Mouse (Mus musculus) gastrocnemius, postnatal 10 days (tissue): ENCODE measurements around the gene Rffl. TPM values are rescaled to one million over a fixed set of nuclear protein-coding genes. Genes with fewer than 3 reads are reported as not detected.

Source experiments
- DNase-seq: peaks from one replicate; pipeline ENCODE4 v3.0.0; 2021; ENCODE audit warnings: mixed read lengths
- total RNA-seq, 2 experiments: library from RNA; stranded (reverse); gene quantifications; 2 replicates each; pipeline ENCODE4 v1.2.3; 2021

Gene Rffl
- total RNA-seq, 2 experiments from 2014 or later, result 5.5 to 7.6 TPM

- DNase-seq, result no peak
These were observed 106.5 kb downstream of the Rffl start for GRCm38 (mm10) chr11:82764438-82764924.

GRCm38 (mm10) chr11:82763742-82764437 is 107.1 kb downstream of the Rffl start, which contains the start of the genes Cct6b and Zfp830:
Gene Cct6b, minus strand, starts transcription at chr11:82764321.
Gene Zfp830, plus strand, starts transcription at chr11:82764345.
- DNase-seq, result peak; percentile 95

DNA sequence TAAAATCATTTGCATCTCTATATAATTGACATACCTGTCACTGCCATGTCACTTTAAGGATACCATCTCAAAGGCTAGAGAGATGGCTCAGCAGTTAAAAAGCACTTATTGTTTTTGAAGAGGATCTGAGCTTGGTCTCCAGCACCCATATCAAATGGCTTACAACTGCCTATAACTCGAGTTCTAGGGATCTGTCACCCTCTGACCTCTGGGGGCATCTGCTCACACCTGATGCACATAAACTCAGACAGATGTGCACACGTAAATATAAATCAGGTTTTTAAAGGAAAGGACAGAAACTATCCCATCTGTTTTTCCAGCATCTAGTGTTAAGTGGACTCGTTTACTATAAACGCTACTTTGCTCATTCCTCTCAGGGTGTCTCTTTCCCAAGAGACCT is 107.7 kb downstream of the Rffl start:
- DNase-seq, result no peak

- DNase-seq, result no peak
These were observed 108.7 kb downstream of the Rffl start for GRCm38 (mm10) chr11:82762286-82762829.

DNA sequence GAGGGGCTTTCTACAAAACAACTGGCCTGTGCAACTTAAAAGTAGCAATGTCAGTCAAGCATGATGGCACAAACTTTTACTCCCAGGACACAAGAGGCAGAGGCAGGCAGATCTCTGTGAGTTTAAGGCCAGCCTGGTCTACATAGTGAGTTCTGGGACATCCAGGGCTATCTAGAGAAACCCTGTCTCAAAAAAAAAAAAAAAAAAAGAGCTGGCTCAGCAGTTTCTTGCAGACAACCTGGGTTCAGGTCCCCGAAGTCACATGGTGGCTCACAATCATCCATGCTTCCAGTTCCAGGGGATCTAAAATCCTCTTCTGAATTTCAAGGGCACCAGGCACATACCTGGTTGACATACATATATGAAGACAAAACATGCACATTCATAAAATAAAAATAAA is 115.1 kb downstream of the Rffl start:
- DNase-seq, result no peak

Other genes starting within 250 kb of the Rffl start
- under 1 TPM; 0.18 to 0.33 TPM for gene Cct6b, start 106.9 kb downstream of the Rffl start, total RNA-seq
- 10 to 100 TPM; 13.7 to 15.2 TPM for gene Zfp830, start 106.9 kb downstream of the Rffl start, total RNA-seq
- gene Lig3, start 90.1 kb downstream of the Rffl start, total RNA-seq, result 10 to 100 TPM; 16.5 to 18.5 TPM
- 1 to 10 TPM; 5.4 to 8.0 TPM for gene Rad51d, start 19.4 kb upstream of the Rffl start, total RNA-seq
- gene Fndc8, start 20.9 kb upstream of the Rffl start, total RNA-seq, result not detected
- gene Nle1, start 37.2 kb upstream of the Rffl start, total RNA-seq, result 10 to 100 TPM; 11.1 to 18.7 TPM
- 100 to 1,000 TPM; 101 to 115 TPM for gene Unc45b, start 39.3 kb upstream of the Rffl start, total RNA-seq
- gene Slfn5, start 80.1 kb upstream of the Rffl start, total RNA-seq, result 10 to 100 TPM; 29.9 to 35.5 TPM
- 1 to 10 TPM; 2.9 to 4.0 TPM for gene Slfn9, start 120.6 kb upstream of the Rffl start, total RNA-seq
- gene Slfn8, start 149.6 kb upstream of the Rffl start, total RNA-seq, result under 1 TPM; 0.12 to 0.52 TPM
- 1 to 10 TPM; 1.3 to 2.3 TPM for gene Slfn2, start 193.9 kb upstream of the Rffl start, total RNA-seq
- under 1 TPM in 1 of 2 experiments, not detected in 1; 0.18 TPM for gene Slfn1, start 245.6 kb upstream of the Rffl start, total RNA-seq